Mouse (Mus musculus) ES-E14 (cell line): ENCODE measurements at regions not wholly inside any gene's neighbourhood (a gene's known extent, or its start where the extent isn't known, plus 50 kb on each side); places are given as distances from the start of the nearest gene placed in this dataset.

Experiments used
- DNase-seq: peaks from one replicate; pipeline ENCODE4 v3.0.0-alpha.2; 2013; ENCODE audit warnings: low read depth, low spot score
- H3K27ac ChIP-seq: 2 replicates; pipeline ENCODE4 v1.5.1; 2012; ENCODE audit warnings: low read depth, mild to moderate bottlenecking, low read length, moderate library complexity, mixed read lengths; ENCODE audit not compliant: poor library complexity, insufficient read depth, severe bottlenecking
- H3K36me3 ChIP-seq: 2 replicates; pipeline ENCODE4 v1.6.1; 2012; ENCODE audit warnings: mild to moderate bottlenecking, low read length, moderate library complexity, mixed read lengths; ENCODE audit not compliant: control insufficient read depth, poor library complexity, insufficient read depth, severe bottlenecking
- H3K4me1 ChIP-seq, 2 experiments: fragments of 150-350 bp in 1 of 2; sonication (generic) in 1 of 2; 2 replicates each; pipeline ENCODE4 v1.6.1; 2012; ENCODE audit warnings: low read length in 2 of 2, mild to moderate bottlenecking in 1 of 2, mixed read lengths in 1 of 2; ENCODE audit not compliant: control insufficient read depth in 2 of 2, insufficient read depth in 2 of 2, poor library complexity in 1 of 2
- H3K4me3 ChIP-seq, 2 experiments: fragments of 150-350 bp in 1 of 2; sonication (generic) in 1 of 2; 2 replicates each; pipeline ENCODE4 v1.5.1; 2012; ENCODE audit warnings: low read length in 2 of 2, low read depth in 1 of 2, mild to moderate bottlenecking in 1 of 2, mixed read lengths in 1 of 2; ENCODE audit not compliant: insufficient read depth in 1 of 2, poor library complexity in 1 of 2, severe bottlenecking in 1 of 2
- H3K9ac ChIP-seq: 2 replicates; pipeline ENCODE4 v1.6.1; 2012; ENCODE audit warnings: low read depth, mild to moderate bottlenecking, low read length, mixed read lengths; ENCODE audit not compliant: poor library complexity, insufficient read depth, severe bottlenecking
- H3K9me3 ChIP-seq: fragments of 150-350 bp; sonication (generic); 2 replicates; pipeline ENCODE4 v1.6.1; 2012; ENCODE audit warnings: low read depth, mild to moderate bottlenecking, low read length; ENCODE audit not compliant: control insufficient read depth, insufficient read depth
- CHD2 ChIP-seq: IDR thresholded peaks from 2 replicates; pipeline ENCODE4 v1.6.1; 2014; ENCODE audit warnings: mild to moderate bottlenecking, low read depth, low read length, inconsistent platforms
- HCFC1 ChIP-seq: IDR thresholded peaks from 2 replicates; pipeline ENCODE4 v1.6.1; 2012; ENCODE audit warnings: low read length, inconsistent platforms, borderline replicate concordance; ENCODE audit not compliant: insufficient read depth
- MAFK ChIP-seq: IDR thresholded peaks from 2 replicates; pipeline ENCODE4 v1.6.1; 2014; ENCODE audit warnings: mild to moderate bottlenecking, low read depth, low read length, inconsistent platforms; ENCODE audit not compliant: insufficient read depth
- ZC3H11A ChIP-seq: IDR thresholded peaks from 2 replicates; pipeline ENCODE4 v1.6.1; 2012; ENCODE audit warnings: low read depth, mild to moderate bottlenecking, inconsistent platforms, low read length, borderline replicate concordance
- ZNF384 ChIP-seq: IDR thresholded peaks from 2 replicates; pipeline ENCODE4 v1.6.1; 2012; ENCODE audit warnings: low read depth, low read length, inconsistent platforms
- in situ Hi-C, 2 experiments: fragments of 600-800 bp; cut with MboI; formaldehyde crosslinking; loops; one replicate each; pipeline ENCODE4 v1.15.1; 2025; ENCODE audit warnings: low sequenced_read_pairs in 2 of 2, inconsistent platforms in 1 of 2; ENCODE audit not compliant: unreplicated experiment in 2 of 2

GRCm38 (mm10) chr13:118603474-118603873 lies 66.1 kb upstream of the Fgf10 start:
- Histone ChIP-seq H3K27ac (no peak overlapping the region), H3K9me3 (no peaks in the 10 kb centered on the region), H3K4me3 (no peak overlapping the region)

GRCm38 (mm10) chr13:118596856-118597255 lies 72.7 kb upstream of the Fgf10 start:
- in situ Hi-C loops = loop anchor here in 1 of 2 experiments (10.0 kb wide), 1 partner anchor 192 kb away; no protein-coding TSS in a partner anchor
- TF ChIP-seq ZC3H11A (0 out of 2 replicates have a peak, but pooled peaks have one; percentile 23), CHD2 (no peak), MAFK (no peak), ZNF384 (no peak)
- no peak overlapping the region for H3K4me3 ChIP-seq
- no peaks in the 10 kb centered on the region for H3K4me1 ChIP-seq
- no peak overlapping the region for H3K27ac ChIP-seq
- H3K9me3 ChIP-seq = no peaks in the 10 kb centered on the region
- DNase-seq = no peak
- no peaks in the 10 kb centered on the region for H3K36me3 ChIP-seq
- H3K9ac ChIP-seq = no peak overlapping the region

More at GRCm38 (mm10) chr13:118603474-118603873, 66.1 kb upstream of the Fgf10 start:
- H3K9ac ChIP-seq = no peak overlapping the region
- in situ Hi-C loops = no loop called here
- no peaks in the 10 kb centered on the region for H3K36me3 ChIP-seq
- H3K4me1 ChIP-seq = no peaks in the 10 kb centered on the region
- peak; percentile 4 for DNase-seq
- no peak for TF ChIP-seq CHD2
- TF ChIP-seq MAFK = no peak

GRCm38 (mm10) chr13:118596218-118596795 lies 73.3 kb upstream of the Fgf10 start:
- in situ Hi-C loops = loop anchor here in 1 of 2 experiments (10.0 kb wide), 1 partner anchor 192 kb away; no protein-coding TSS in a partner anchor
- H3K4me3 ChIP-seq = no peak overlapping the region
- DNase-seq = no peak
- H3K9ac ChIP-seq = no peak overlapping the region
- no peak overlapping the region for H3K27ac ChIP-seq
- H3K36me3 ChIP-seq = no peaks in the 10 kb centered on the region
- TF ChIP-seq HCFC1 (no peak), CHD2 (no peak), ZC3H11A (no peak), ZNF384 (no peak), MAFK (no peak)
- no peaks in the 10 kb centered on the region for H3K4me1 ChIP-seq
- no peaks in the 10 kb centered on the region for H3K9me3 ChIP-seq

GRCm38 (mm10) chr13:118592074-118592473 lies 77.5 kb upstream of the Fgf10 start:
- no peaks in the 10 kb centered on the region for H3K9me3 ChIP-seq
- no peak overlapping the region for H3K9ac ChIP-seq
- in situ Hi-C loops = loop anchor here in 1 of 2 experiments (10.0 kb wide), 1 partner anchor 187 kb away; no protein-coding TSS in a partner anchor
- no peak overlapping the region for H3K4me3 ChIP-seq
- DNase-seq = no peak
- TF ChIP-seq ZNF384 = no peak
- no peak for TF ChIP-seq ZC3H11A
- TF ChIP-seq MAFK = no peak
- TF ChIP-seq CHD2 = no peak
- no peak for TF ChIP-seq HCFC1
- H3K4me1 ChIP-seq = no peaks in the 10 kb centered on the region
- no peak overlapping the region for H3K27ac ChIP-seq
- H3K36me3 ChIP-seq = no peaks in the 10 kb centered on the region

GRCm38 (mm10) chr13:118572555-118572954 lies 97.0 kb upstream of the Fgf10 start:
- DNase-seq = no peak
- Histone ChIP-seq H3K9ac (no peak overlapping the region), H3K9me3 (no peaks in the 10 kb centered on the region), H3K4me3 (no peak overlapping the region), H3K36me3 (no peaks in the 10 kb centered on the region), H3K27ac (no peak overlapping the region), H3K4me1 (no peaks in the 10 kb centered on the region)
- in situ Hi-C loops = no loop called here
- TF ChIP-seq ZNF384 (no peak), MAFK (no peak), ZC3H11A (no peak), CHD2 (no peak), HCFC1 (no peak)
